Mouse (Mus musculus) NIH3T3 (cell line): ENCODE measurements around the gene Mrpl54.
"Not testable (repeated sequence)": the region's sequence is repeated elsewhere in the genome, so short reads cannot be mapped to it uniquely, and the experiment has no call there.

Source experiments
- DNase-seq: peaks from one replicate; pipeline ENCODE4 v3.0.0-alpha.2; 2012; ENCODE audit warnings: low read depth

Mrpl54 gene

DNA sequence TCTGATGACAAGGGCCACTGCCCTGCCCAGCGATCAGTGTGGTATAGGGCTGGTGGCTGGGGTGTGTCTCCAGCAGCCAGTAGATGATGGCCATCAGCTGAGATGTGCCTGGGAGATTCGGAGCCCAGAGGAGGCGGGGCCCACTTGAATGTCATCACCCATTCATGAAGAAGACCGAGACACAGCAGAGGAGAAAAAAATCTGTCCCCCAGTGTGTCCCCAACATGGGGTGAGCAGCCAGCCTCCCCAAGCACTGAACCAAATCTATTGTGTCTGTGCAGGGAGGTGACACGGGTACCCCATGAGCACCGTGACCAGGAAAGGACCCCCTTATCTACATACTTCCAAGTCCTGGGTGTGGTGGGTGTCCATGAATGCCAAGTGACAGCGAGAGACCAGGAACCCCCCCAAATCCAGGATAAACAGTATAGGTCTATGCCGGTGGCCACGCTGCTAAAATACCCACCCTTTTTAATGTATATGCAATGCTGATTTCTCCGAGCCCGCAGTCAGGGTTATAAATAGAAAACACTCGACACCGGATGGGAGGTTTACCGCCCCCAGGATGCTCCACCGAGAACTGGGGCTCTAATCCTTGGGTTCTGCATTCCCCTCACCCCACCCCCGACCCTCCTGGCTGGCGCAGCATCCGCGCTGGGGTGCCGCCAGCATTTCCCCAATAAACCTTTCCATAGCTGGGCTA is 36.8 kb downstream of the Mrpl54 start:
- no peak for DNase-seq

DNA sequence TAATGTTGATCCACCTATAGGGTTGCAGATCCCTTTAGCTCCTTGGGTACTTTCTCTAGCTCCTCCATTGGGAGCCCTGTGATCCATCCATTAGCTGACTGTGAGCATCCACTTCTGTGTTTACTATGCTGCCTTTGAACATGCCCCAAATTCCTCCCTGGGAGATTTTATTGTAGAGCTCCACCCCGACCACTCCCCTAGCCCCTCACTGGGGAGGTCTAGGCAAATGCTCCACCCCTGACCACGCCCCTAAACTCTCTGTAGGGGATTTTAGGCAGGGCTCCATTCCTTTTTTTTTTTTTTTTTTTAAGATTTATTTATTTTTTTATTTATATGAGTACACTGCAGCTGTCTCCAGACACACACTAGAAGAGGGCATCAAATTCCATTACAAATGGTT is 43.0 kb downstream of the Mrpl54 start:
- not testable (repeated sequence) for DNase-seq

DNA sequence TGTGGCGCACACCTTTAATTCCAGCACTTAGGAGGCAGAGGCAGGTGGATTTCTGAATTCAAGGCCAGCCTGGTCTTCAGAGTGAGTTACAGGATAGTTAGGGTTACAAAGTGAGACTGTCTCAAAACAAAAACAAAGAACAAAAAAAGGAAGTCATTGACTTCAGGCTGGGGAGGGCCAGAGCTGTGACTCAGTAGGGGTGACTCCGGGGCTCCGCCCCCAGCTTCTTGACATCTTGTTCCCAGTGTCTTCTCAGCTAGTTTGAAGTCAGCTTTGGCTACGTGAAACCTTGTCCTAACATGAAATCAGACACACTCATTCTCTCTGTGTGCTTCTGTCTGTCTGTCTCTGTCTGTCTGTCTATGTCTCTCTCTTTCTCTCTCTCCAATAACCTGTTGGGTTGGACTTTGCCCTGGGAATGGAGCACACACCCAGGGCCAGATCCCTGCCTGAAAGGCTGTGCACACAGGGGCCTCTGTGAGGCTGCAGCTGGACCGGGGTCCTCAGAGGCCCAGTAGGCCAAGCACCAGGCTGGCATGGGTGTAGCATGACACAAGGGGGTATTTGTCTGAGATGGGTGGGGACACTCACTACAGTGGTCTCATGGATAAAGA is 45.2 kb downstream of the Mrpl54 start:
- no peak for DNase-seq

DNA sequence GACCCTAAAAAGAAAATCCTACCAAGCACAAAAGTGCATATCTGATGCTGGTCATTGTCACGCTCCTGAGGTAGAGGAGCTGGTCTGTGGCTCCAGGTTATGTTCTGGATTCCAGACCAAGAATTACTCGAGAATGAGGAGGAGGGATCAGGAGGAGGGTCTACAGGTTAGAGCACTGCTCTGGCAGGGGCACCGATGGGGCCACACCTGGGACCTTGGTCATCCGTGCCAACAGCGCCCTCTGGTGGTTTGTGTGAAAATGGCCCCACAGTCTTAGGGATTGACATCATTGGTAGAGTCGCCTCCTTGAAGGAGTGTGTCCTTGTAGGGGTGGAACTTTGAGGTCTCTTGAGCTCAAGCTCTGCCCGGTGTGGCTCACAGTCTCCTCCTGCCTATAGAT is 48.8 kb downstream of the Mrpl54 start:
- peak; percentile 71 for DNase-seq

DNA sequence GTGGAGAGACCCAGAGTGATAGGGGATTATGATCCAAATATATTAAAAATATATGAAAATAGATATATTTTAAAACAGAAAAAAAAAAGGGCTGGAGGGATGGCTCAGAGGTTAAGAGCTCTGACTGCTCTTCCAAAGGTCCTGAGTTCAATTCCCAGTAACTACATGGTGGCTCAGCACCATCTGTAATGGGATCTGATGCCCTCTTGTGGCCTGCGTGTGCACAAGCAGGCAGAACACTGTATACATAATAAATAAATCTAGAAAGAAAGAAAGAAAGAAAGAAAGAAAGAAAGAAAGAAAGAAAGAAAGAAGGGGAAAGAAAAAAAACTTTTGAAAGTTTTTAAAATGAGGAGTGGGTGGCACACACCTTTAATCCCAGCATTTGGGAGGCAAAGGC is 49.5 kb downstream of the Mrpl54 start:
- DNase-seq: peak; percentile 71

DNA sequence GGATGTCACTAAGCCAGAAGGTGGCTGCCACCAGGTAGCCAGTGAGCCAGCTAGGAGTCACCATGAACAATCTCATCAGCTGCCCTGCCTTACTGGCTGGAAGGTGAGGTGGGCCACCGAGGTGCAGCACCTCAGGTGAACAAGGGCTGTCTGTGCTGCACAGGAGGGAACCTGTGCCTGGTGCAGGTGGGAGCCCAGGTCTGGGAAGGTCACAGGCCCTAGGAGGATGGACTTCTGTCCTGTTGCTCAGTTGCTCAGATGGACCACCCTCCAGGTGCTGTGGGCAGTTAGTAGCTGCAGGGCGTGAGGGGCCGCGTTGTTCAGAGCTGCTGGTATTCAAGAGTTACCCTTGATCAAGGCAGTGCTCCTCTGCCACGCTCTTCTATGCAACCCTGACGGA is 49.9 kb downstream of the Mrpl54 start:
- DNase-seq: no peak

DNA sequence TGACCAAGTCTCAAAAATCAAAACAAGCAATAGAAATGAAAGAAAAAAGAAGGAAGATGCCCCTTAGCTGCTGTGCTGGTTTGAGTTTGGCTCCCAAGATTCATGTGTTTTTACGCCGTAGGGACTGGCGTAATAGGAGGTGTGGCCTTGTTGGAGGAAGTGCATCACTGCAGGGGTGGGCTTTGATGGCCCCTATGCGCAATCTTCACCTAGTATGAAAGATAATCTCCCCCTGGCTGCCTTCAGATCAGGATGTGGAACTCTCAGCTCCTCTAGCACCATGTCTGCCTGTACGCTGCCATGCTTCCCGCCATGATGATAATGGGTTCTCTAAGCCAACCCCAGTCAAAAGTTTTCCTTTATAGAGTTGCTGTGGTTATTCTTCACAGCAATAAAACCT is 50.5 kb downstream of the Mrpl54 start:
- no peak for DNase-seq
